Mouse (Mus musculus) lung, embryonic 14.5 days (tissue): ENCODE measurements at regions not wholly inside any gene's neighbourhood (a gene's known extent, or its start where the extent isn't known, plus 50 kb on each side); places are given as distances from the start of the nearest gene placed in this dataset.

Experiments
- ATAC-seq: fragments of 200-750 bp; cut with Nextera tagmentation; 2 replicates; pipeline ENCODE4 v1.8.0; 2017; ENCODE audit warnings: mild to moderate bottlenecking, moderate TSS enrichment, moderate library complexity; ENCODE audit not compliant: insufficient read depth
- DNase-seq: peaks from one replicate; pipeline ENCODE4 v3.0.0-alpha.2; 2015
- H3K27ac ChIP-seq: fragments of 300-500 bp; sonication (generic); 2 replicates; pipeline ENCODE4 v1.5.1; 2014; ENCODE audit warnings: low read depth, mild to moderate bottlenecking, moderate library complexity
- H3K27me3 ChIP-seq: fragments of 300-500 bp; sonication (generic); 2 replicates; pipeline ENCODE4 v1.6.1; 2014; ENCODE audit warnings: low read length, control low read depth; ENCODE audit not compliant: insufficient read depth
- H3K36me3 ChIP-seq: fragments of 300-500 bp; sonication (generic); 2 replicates; pipeline ENCODE4 v1.6.1; 2014; ENCODE audit warnings: control low read depth; ENCODE audit not compliant: insufficient read depth
- H3K4me1 ChIP-seq: fragments of 300-500 bp; sonication (generic); 2 replicates; pipeline ENCODE4 v1.6.1; 2014; ENCODE audit warnings: antibody characterized with exemption, control low read depth; ENCODE audit not compliant: insufficient read depth
- H3K4me2 ChIP-seq: fragments of 300-500 bp; sonication (generic); 2 replicates; pipeline ENCODE4 v1.6.1; 2014; ENCODE audit warnings: mild to moderate bottlenecking
- H3K4me3 ChIP-seq: fragments of 300-500 bp; sonication (generic); 2 replicates; pipeline ENCODE4 v1.5.1; 2014; ENCODE audit warnings: low read depth, low read length
- H3K9ac ChIP-seq: fragments of 300-500 bp; sonication (generic); 2 replicates; pipeline ENCODE4 v1.6.1; 2014
- H3K9me3 ChIP-seq: fragments of 300-500 bp; sonication (generic); 2 replicates; pipeline ENCODE4 v1.6.1; 2016; ENCODE audit warnings: low read depth, low read length, control low read depth
- CTCF ChIP-seq: IDR thresholded peaks from 2 replicates; pipeline ENCODE4 v1.5.1; 2016; ENCODE audit warnings: antibody characterized with exemption, low read depth
- WGBS: fragments of 180-500 bp; shearing (Covaris S2); extraction: QIAGEN DNeasy Blood & Tissue Kit; methylation state at CpG from one replicate; pipeline ENCODE4 v1.1.7; 2014; 5-methylcytosine and 5-hydroxymethylcytosine counted together

- Histone ChIP-seq H3K9me3 (no peaks in the 10 kb centered on the region), H3K36me3 (no peaks in the 10 kb centered on the region), H3K4me2 (no peak overlapping the region), H3K9ac (no peak overlapping the region), H3K27ac (no peak overlapping the region), H3K4me1 (0 out of 2 replicates have a peak, but pooled peaks cover 3% of the 10 kb centered on the region), H3K27me3 (no peaks in the 10 kb centered on the region), H3K4me3 (no peak overlapping the region)
- ATAC-seq: no peak
- WGBS: 25% methylated on average over 4 of the region's 4 CpGs
- peak; percentile 32 for DNase-seq
- no peak for TF ChIP-seq CTCF
Measured at GRCm38 (mm10) chr4:101331231-101331630, 66.1 kb upstream of the Jak1 start.

- WGBS: 75% methylated on average over 7 of the region's 7 CpGs
- no peak for TF ChIP-seq CTCF
Measured at GRCm38 (mm10) chr4:101329060-101329459, 64.0 kb upstream of the Jak1 start.

GRCm38 (mm10) chr4:101326067-101326466 lies 61.0 kb upstream of the Jak1 start:
- Histone ChIP-seq H3K27me3 (no peaks in the 10 kb centered on the region), H3K4me1 (0 out of 2 replicates have a peak, but pooled peaks cover 3% of the 10 kb centered on the region), H3K4me2 (no peak overlapping the region), H3K36me3 (no peaks in the 10 kb centered on the region), H3K4me3 (no peak overlapping the region), H3K9ac (no peak overlapping the region), H3K9me3 (no peaks in the 10 kb centered on the region), H3K27ac (no peak overlapping the region)
- ATAC-seq: no peak
- 72% methylated on average over 3 of the region's 3 CpGs for WGBS
- TF ChIP-seq CTCF: 0 out of 2 replicates have a peak, but pooled peaks have one; percentile 13
- DNase-seq: no peak

More at GRCm38 (mm10) chr4:101329060-101329459, 64.0 kb upstream of the Jak1 start:
- Histone ChIP-seq H3K9me3 (no peaks in the 10 kb centered on the region), H3K4me3 (no peak overlapping the region), H3K27ac (no peak overlapping the region), H3K36me3 (no peaks in the 10 kb centered on the region), H3K9ac (no peak overlapping the region), H3K4me2 (no peak overlapping the region), H3K4me1 (0 out of 2 replicates have a peak, but pooled peaks cover 3% of the 10 kb centered on the region), H3K27me3 (no peaks in the 10 kb centered on the region)
- DNase-seq: no peak
- ATAC-seq: no peak

GRCm38 (mm10) chr4:101321731-101322130 lies 56.6 kb upstream of the Jak1 start:
- Histone ChIP-seq H3K9me3 (no peaks in the 10 kb centered on the region), H3K9ac (no peak overlapping the region), H3K4me1 (no peaks in the 10 kb centered on the region), H3K36me3 (no peaks in the 10 kb centered on the region), H3K4me3 (no peak overlapping the region), H3K27me3 (no peaks in the 10 kb centered on the region), H3K4me2 (no peak overlapping the region), H3K27ac (no peak overlapping the region)
- DNase-seq (no peak), ATAC-seq (no peak)
- 67% methylated on average over 2 of the region's 2 CpGs for WGBS
- TF ChIP-seq CTCF: no peak

GRCm38 (mm10) chr4:101320587-101320986 lies 55.5 kb upstream of the Jak1 start:
- DNase-seq: peak; percentile 23
- Histone ChIP-seq H3K36me3 (no peaks in the 10 kb centered on the region), H3K4me1 (no peaks in the 10 kb centered on the region), H3K27me3 (no peaks in the 10 kb centered on the region), H3K9ac (no peak overlapping the region), H3K4me2 (no peak overlapping the region), H3K4me3 (no peak overlapping the region), H3K9me3 (no peaks in the 10 kb centered on the region), H3K27ac (no peak overlapping the region)
- ATAC-seq: no peak
- 76% methylated on average over 2 of the region's 2 CpGs for WGBS
- peak; percentile 51 for TF ChIP-seq CTCF

- no peaks in the 10 kb centered on the region for H3K27me3 ChIP-seq
- DNase-seq (no peak), ATAC-seq (no peak)
- H3K27ac ChIP-seq: no peak overlapping the region
- no peak for TF ChIP-seq CTCF
- no peak overlapping the region for H3K4me3 ChIP-seq
- WGBS: 82% methylated on average over 4 of the region's 4 CpGs
- no peaks in the 10 kb centered on the region for H3K9me3 ChIP-seq
- no peak overlapping the region for H3K4me2 ChIP-seq
- H3K9ac ChIP-seq: no peak overlapping the region
- H3K36me3 ChIP-seq: no peaks in the 10 kb centered on the region
- H3K4me1 ChIP-seq: no peaks in the 10 kb centered on the region
Measured at GRCm38 (mm10) chr4:101319681-101320220, 54.7 kb upstream of the Jak1 start.

GRCm38 (mm10) chr4:101318836-101319235 lies 53.8 kb upstream of the Jak1 start:
- ATAC-seq (no peak), DNase-seq (no peak)
- no peaks in the 10 kb centered on the region for H3K9me3 ChIP-seq
- 69% methylated on average over 1 of the region's 1 CpGs for WGBS
- no peak overlapping the region for H3K9ac ChIP-seq
- no peaks in the 10 kb centered on the region for H3K36me3 ChIP-seq
- H3K27ac ChIP-seq: no peak overlapping the region
- H3K4me1 ChIP-seq: no peaks in the 10 kb centered on the region
- no peaks in the 10 kb centered on the region for H3K27me3 ChIP-seq
- TF ChIP-seq CTCF: peak; percentile 31; the same call in 1 of the 2 replicates
- no peak overlapping the region for H3K4me2 ChIP-seq
- no peak overlapping the region for H3K4me3 ChIP-seq
